Mouse (Mus musculus): ENCODE measurements around the gene Rdh16. TPM values are rescaled to one million over a fixed set of nuclear protein-coding genes. Genes with fewer than 3 reads are reported as not detected.

Gene Rdh16
- polyA plus RNA-seq, 1 experiment = not detected

Other genes with a start within 250 kb of the Rdh16 start
- gene Lrp1, start 180.0 kb upstream of the Rdh16 start, polyA plus RNA-seq (2012; fragmentation: generic; extraction: Trizol) = 190 TPM
- 0.26 TPM for gene Stat6, start 158.2 kb upstream of the Rdh16 start, polyA plus RNA-seq (2012; fragmentation: generic; extraction: Trizol)
- gene Nemp1, start 134.3 kb upstream of the Rdh16 start, polyA plus RNA-seq (2012; fragmentation: generic; extraction: Trizol) = 6.8 TPM
- 108 TPM for gene Nab2, start 132.6 kb upstream of the Rdh16 start, polyA plus RNA-seq (2012; fragmentation: generic; extraction: Trizol)
- 0.16 TPM for gene Myo1a, start 96.0 kb upstream of the Rdh16 start, polyA plus RNA-seq (2012; fragmentation: generic; extraction: Trizol)
- not detected for gene Tac2, start 76.7 kb upstream of the Rdh16 start, polyA plus RNA-seq (2012; fragmentation: generic; extraction: Trizol)
- gene Zbtb39, start 61.6 kb upstream of the Rdh16 start, polyA plus RNA-seq (2012; fragmentation: generic; extraction: Trizol) = 3.5 TPM
- gene Gpr182, start 49.4 kb upstream of the Rdh16 start, polyA plus RNA-seq (2012; fragmentation: generic; extraction: Trizol) = 0.09 TPM
- 0.01 TPM for gene Rdh1, start 41.4 kb upstream of the Rdh16 start, polyA plus RNA-seq (2012; fragmentation: generic; extraction: Trizol)
- not detected for gene Rdh16f1, start 41.4 kb upstream of the Rdh16 start, polyA plus RNA-seq (2012; fragmentation: generic; extraction: Trizol)
- 0.02 TPM for gene Rdh9, start 24.8 kb upstream of the Rdh16 start, polyA plus RNA-seq (2012; fragmentation: generic; extraction: Trizol)
- not detected for gene Rdh19, start 48.8 kb downstream of the Rdh16 start, polyA plus RNA-seq (2012; fragmentation: generic; extraction: Trizol)
- gene Rdh16f2, start 65.3 kb downstream of the Rdh16 start, polyA plus RNA-seq (2012; fragmentation: generic; extraction: Trizol) = not detected
- gene Rdh7, start 87.7 kb downstream of the Rdh16 start, polyA plus RNA-seq (2012; fragmentation: generic; extraction: Trizol) = not detected
- not detected for gene Sdr9c7, start 97.4 kb downstream of the Rdh16 start, polyA plus RNA-seq (2012; fragmentation: generic; extraction: Trizol)
- not detected for gene Hsd17b6, start 206.5 kb downstream of the Rdh16 start, polyA plus RNA-seq (2012; fragmentation: generic; extraction: Trizol)
- gene Prim1, start 214.0 kb downstream of the Rdh16 start, polyA plus RNA-seq (2012; fragmentation: generic; extraction: Trizol) = 27.8 TPM
- gene Naca, start 234.4 kb downstream of the Rdh16 start, polyA plus RNA-seq (2012; fragmentation: generic; extraction: Trizol) = 936 TPM